Mouse (Mus musculus) liver, embryonic 14.5 days (tissue): Measurements from ENCODE around the gene Mmrn2. TPM values are rescaled to one million over a fixed set of nuclear protein-coding genes. Genes with fewer than 3 reads are reported as not detected.
"Not testable (repeated sequence)": the region's sequence is repeated elsewhere in the genome, so short reads cannot be mapped to it uniquely, and the experiment has no call there.

Experiments used
- ATAC-seq: fragments of 200-750 bp; cut with Nextera tagmentation; 2 replicates; pipeline ENCODE4 v1.8.0; 2017; ENCODE audit warnings: moderate number of reproducible peaks, mild to moderate bottlenecking, moderate library complexity; ENCODE audit not compliant: insufficient read depth
- DNase-seq, 3 experiments: peaks; one replicate each; pipeline ENCODE4 v3.0.0-alpha.2; 2012 to 2013; ENCODE audit warnings: low read depth in 3 of 3, low spot score in 3 of 3
- H3K27ac ChIP-seq: fragments of 300-500 bp; sonication (generic); 2 replicates; pipeline ENCODE4 v1.5.1; 2014; ENCODE audit warnings: moderate library complexity, mild to moderate bottlenecking, control low read depth, inconsistent platforms
- H3K27me3 ChIP-seq: fragments of 300-500 bp; sonication (generic); 2 replicates; pipeline ENCODE4 v1.6.1; 2014; ENCODE audit warnings: mild to moderate bottlenecking, low read length, moderate library complexity; ENCODE audit not compliant: control insufficient read depth, insufficient read depth
- H3K36me3 ChIP-seq: fragments of 300-500 bp; sonication (generic); replicated peaks from 2 replicates; pipeline ENCODE4 v1.6.1; 2014; ENCODE audit warnings: low read depth; ENCODE audit not compliant: control insufficient read depth, insufficient read depth
- H3K4me1 ChIP-seq, 2 experiments: fragments of 200-500 bp in 1 of 2; fragments of 300-500 bp in 1 of 2; sonication (generic) in 1 of 2; replicated peaks; 2 replicates each; pipeline ENCODE4 v1.6.1; 2012 to 2014; ENCODE audit warnings: antibody characterized with exemption in 1 of 2, inconsistent platforms in 1 of 2, low read length in 1 of 2; ENCODE audit not compliant: control insufficient read depth in 2 of 2, insufficient read depth in 2 of 2
- H3K4me2 ChIP-seq: fragments of 300-500 bp; sonication (generic); 2 replicates; pipeline ENCODE4 v1.6.1; 2014; ENCODE audit warnings: low read depth, mild to moderate bottlenecking, control low read depth, moderate library complexity
- H3K4me3 ChIP-seq, 2 experiments: fragments of 200-500 bp in 1 of 2; fragments of 300-500 bp in 1 of 2; sonication (generic) in 1 of 2; 2 replicates each; pipeline ENCODE4 v1.5.1; 2012 to 2014; ENCODE audit warnings: low read depth in 2 of 2, low read length in 2 of 2, mild to moderate bottlenecking in 2 of 2, control low read depth in 1 of 2, inconsistent platforms in 1 of 2, moderate library complexity in 1 of 2; ENCODE audit not compliant: insufficient read depth in 1 of 2
- H3K9ac ChIP-seq: fragments of 300-500 bp; sonication (generic); replicated peaks from 2 replicates; pipeline ENCODE4 v1.6.1; 2014; ENCODE audit warnings: mild to moderate bottlenecking, control low read depth, moderate library complexity
- H3K9me3 ChIP-seq: fragments of 300-500 bp; sonication (generic); 2 replicates; pipeline ENCODE4 v1.6.1; 2016; ENCODE audit warnings: low read length, mixed read lengths; ENCODE audit not compliant: control insufficient read depth
- CTCF ChIP-seq: IDR thresholded peaks from 2 replicates; pipeline ENCODE4 v1.5.1; 2016; ENCODE audit warnings: antibody characterized with exemption, low read depth, control low read depth
- EP300 ChIP-seq: IDR thresholded peaks from 2 replicates; pipeline ENCODE4 v1.6.1; 2016; ENCODE audit warnings: antibody characterized with exemption, low read depth
- WGBS: fragments of 180-500 bp; shearing (Covaris S2); extraction: QIAGEN DNeasy Blood & Tissue Kit; methylation state at CpG from one replicate; pipeline ENCODE4 v1.1.7; 2014; ENCODE audit not compliant: insufficient replicate concordance; 5-methylcytosine and 5-hydroxymethylcytosine counted together
- polyA plus RNA-seq, 2 experiments: library from polyadenylated mRNA; depleted of rRNA in 1 of 2; stranded (reverse) in 1 of 2; unstranded in 1 of 2; fragments of >200 nt; fragmentation: Nextera tagmentation in 1 of 2; extraction: Ambion mirVana in 1 of 2; gene quantifications; 2 replicates each; pipeline versions ENCODE4 v1.2.1 to v1.2.3; 2012 to 2014

Gene Mmrn2
- polyA plus RNA-seq, 2 experiments: 1.0 to 1.3 TPM

- DNase-seq (peak; percentile 42 to 53 (median 45)), ATAC-seq (no peak)
- TF ChIP-seq EP300 (no peak), CTCF (peak; percentile 97)
- Histone ChIP-seq H3K9me3 (no peaks in the 10 kb centered on the region), H3K4me2 (no peak overlapping the region), H3K9ac (no peak overlapping the region), H3K4me3 (no peak overlapping the region), H3K36me3 (no peaks in the 10 kb centered on the region), H3K27ac (no peak overlapping the region), H3K27me3 (no peaks in the 10 kb centered on the region), H3K4me1 (no peaks in the 10 kb centered on the region)
- 23% methylated on average over 6 of the region's 6 CpGs for WGBS
These were observed 25.9 kb downstream of the Mmrn2 start for GRCm38 (mm10) chr14:34401135-34401534.

- no peaks in the 10 kb centered on the region for H3K4me1 ChIP-seq
- no peak overlapping the region for H3K27ac ChIP-seq
- TF ChIP-seq EP300: no peak
- no peak for TF ChIP-seq CTCF
- no peaks in the 10 kb centered on the region for H3K9me3 ChIP-seq
- no peaks in the 10 kb centered on the region for H3K27me3 ChIP-seq
- H3K36me3 ChIP-seq: no peaks in the 10 kb centered on the region
- WGBS: 70% methylated on average over 8 of the region's 8 CpGs
- no peak for ATAC-seq
- H3K4me3 ChIP-seq: no peak overlapping the region
- no peak overlapping the region for H3K4me2 ChIP-seq
- no peak for DNase-seq
- no peak overlapping the region for H3K9ac ChIP-seq
These were observed 27.6 kb downstream of the Mmrn2 start for GRCm38 (mm10) chr14:34402871-34403270.

- no peak for TF ChIP-seq EP300
- TF ChIP-seq CTCF: no peak
- Histone ChIP-seq H3K27me3 (no peaks in the 10 kb centered on the region), H3K9ac (no peak overlapping the region), H3K4me2 (no peak overlapping the region), H3K27ac (no peak overlapping the region), H3K4me1 (no peaks in the 10 kb centered on the region), H3K4me3 (no peak overlapping the region), H3K36me3 (no peaks in the 10 kb centered on the region), H3K9me3 (no peaks in the 10 kb centered on the region)
- DNase-seq (no peak), ATAC-seq (no peak)
- 77% methylated on average over 7 of the region's 7 CpGs for WGBS
These were observed 28.2 kb downstream of the Mmrn2 start for GRCm38 (mm10) chr14:34403424-34403823.

- TF ChIP-seq CTCF: no peak
- no peak for TF ChIP-seq EP300
- Histone ChIP-seq H3K9ac (no peak overlapping the region), H3K4me3 (no peak overlapping the region), H3K36me3 (no peaks in the 10 kb centered on the region), H3K9me3 (no peaks in the 10 kb centered on the region), H3K27me3 (no peaks in the 10 kb centered on the region), H3K27ac (no peak overlapping the region), H3K4me2 (no peak overlapping the region), H3K4me1 (no peaks in the 10 kb centered on the region)
- 81% methylated on average over 6 of the region's 6 CpGs for WGBS
- ATAC-seq (no peak), DNase-seq (no peak)
These were observed 35.5 kb downstream of the Mmrn2 start for GRCm38 (mm10) chr14:34410716-34411115.

- 69% methylated on average over 7 of the region's 7 CpGs for WGBS
- H3K9me3 ChIP-seq: no peaks in the 10 kb centered on the region
- ATAC-seq (no peak), DNase-seq (no peak)
- H3K9ac ChIP-seq: no peak overlapping the region
- no peaks in the 10 kb centered on the region for H3K36me3 ChIP-seq
- H3K4me1 ChIP-seq: no peaks in the 10 kb centered on the region
- H3K27me3 ChIP-seq: no peaks in the 10 kb centered on the region
- no peak overlapping the region for H3K27ac ChIP-seq
- no peak overlapping the region for H3K4me3 ChIP-seq
- H3K4me2 ChIP-seq: no peak overlapping the region
- no peak for TF ChIP-seq EP300
- TF ChIP-seq CTCF: no peak
These were observed 37.1 kb downstream of the Mmrn2 start for GRCm38 (mm10) chr14:34412164-34412896.

- H3K9ac ChIP-seq, H3K27ac ChIP-seq: not testable (repeated sequence)
- WGBS: 54% methylated on average over 4 of the region's 4 CpGs
These were observed 41.7 kb downstream of the Mmrn2 start for GRCm38 (mm10) chr14:34416946-34417345.

More at GRCm38 (mm10) chr14:34416946-34417345, 41.7 kb downstream of the Mmrn2 start:
- H3K4me1 ChIP-seq, H3K36me3 ChIP-seq, H3K4me2 ChIP-seq, H3K27me3 ChIP-seq, H3K9me3 ChIP-seq, ATAC-seq, H3K4me3 ChIP-seq, DNase-seq: not testable (repeated sequence)
